Mouse (Mus musculus): ENCODE measurements around the gene Chfr. TPM values are rescaled to one million over a fixed set of nuclear protein-coding genes. Genes with fewer than 3 reads are reported as not detected.

Chfr gene
- 39.9 and 40.7 TPM in 2 replicates for polyA plus RNA-seq (2015; fragmentation: Nextera tagmentation; extraction: Ambion mirVana)

GRCm38 (mm10) chr5:110135293-110136086 is at the start of gene Chfr:
Gene Chfr, plus strand, starts transcription at chr5:110135842.
- peaks cover 3% of the 10 kb centered on the region; the same call in 1 of the 2 replicates for H3K9me3 ChIP-seq (replicated peaks)
- H3K36me3 ChIP-seq: peaks cover 19% of the 10 kb centered on the region
- H3K27ac ChIP-seq (replicated peaks): peak within 1 kb of the TSS; percentile 75
- peak within 1 kb of the TSS; percentile 73 for H3K9ac ChIP-seq
- peak within 1 kb of the TSS; percentile 73 for H3K4me2 ChIP-seq (replicated peaks)
- no peaks in the 10 kb centered on the region for H3K4me1 ChIP-seq
- 3% methylated on average over 45 of the region's 46 CpGs for WGBS
- ATAC-seq (ENCODE audit: insufficient number of reproducible peaks, low FRiP score, low TSS enrichment, low read depth): peak; percentile 100
- H3K4me3 ChIP-seq (replicated peaks): peak within 1 kb of the TSS; percentile 90
- H3K27me3 ChIP-seq: no peaks in the 10 kb centered on the region

GRCm38 (mm10) chr5:110086161-110086866 is 49.3 kb upstream of the Chfr start:
- Histone ChIP-seq H3K9ac (no peak overlapping the region), H3K4me1 (no peaks in the 10 kb centered on the region), H3K27ac (replicated peaks) (no peak overlapping the region), H3K4me2 (replicated peaks) (no peak overlapping the region), H3K36me3 (no peaks in the 10 kb centered on the region), H3K27me3 (no peaks in the 10 kb centered on the region), H3K4me3 (replicated peaks) (no peak overlapping the region), H3K9me3 (replicated peaks) (0 out of 2 replicates have a peak, but pooled peaks cover under 1% of the 10 kb centered on the region)
- ATAC-seq (ENCODE audit: insufficient number of reproducible peaks, low FRiP score, low TSS enrichment, low read depth): no peak
- WGBS: 31% methylated on average over 14 of the region's 14 CpGs

GRCm38 (mm10) chr5:110091546-110091945 is 44.1 kb upstream of the Chfr start:
- H3K9ac ChIP-seq: no peak overlapping the region
- peaks cover 3% of the 10 kb centered on the region for H3K4me1 ChIP-seq
- H3K4me3 ChIP-seq (replicated peaks): no peak overlapping the region
- no peak for ATAC-seq (ENCODE audit: insufficient number of reproducible peaks, low FRiP score, low TSS enrichment, low read depth)
- WGBS: 69% methylated on average over 2 of the region's 2 CpGs
- H3K36me3 ChIP-seq: no peaks in the 10 kb centered on the region
- H3K4me2 ChIP-seq (replicated peaks): no peak overlapping the region
- H3K9me3 ChIP-seq (replicated peaks): no peaks in the 10 kb centered on the region
- H3K27me3 ChIP-seq: no peaks in the 10 kb centered on the region
- H3K27ac ChIP-seq (replicated peaks): no peak overlapping the region

- peak; percentile 93 for ATAC-seq (ENCODE audit: insufficient number of reproducible peaks, low FRiP score, low TSS enrichment, low read depth)
- peak within 1 kb of the TSS; percentile 56 for H3K4me3 ChIP-seq (replicated peaks)
- H3K4me2 ChIP-seq (replicated peaks): peak within 1 kb of the TSS; percentile 76
- peak within 1 kb of the TSS; percentile 56 for H3K27ac ChIP-seq (replicated peaks)
- no peaks in the 10 kb centered on the region for H3K27me3 ChIP-seq
- peaks cover 3% of the 10 kb centered on the region for H3K4me1 ChIP-seq
- H3K9ac ChIP-seq: peak within 1 kb of the TSS; percentile 29
- no peaks in the 10 kb centered on the region for H3K36me3 ChIP-seq
- 1% methylated on average over 24 of the region's 25 CpGs for WGBS
- no peaks in the 10 kb centered on the region for H3K9me3 ChIP-seq (replicated peaks)
Measured at GRCm38 (mm10) chr5:110094030-110094846, 41.4 kb upstream of the Chfr start, which contains the start of gene Gm35315. Gene Gm35315, minus strand, starts transcription at chr5:110094420.

GRCm38 (mm10) chr5:110094847-110095213 is 40.8 kb upstream of the Chfr start:
- H3K27me3 ChIP-seq: no peaks in the 10 kb centered on the region
- WGBS: 5% methylated on average over 4 of the region's 4 CpGs
- no peaks in the 10 kb centered on the region for H3K36me3 ChIP-seq
- H3K9me3 ChIP-seq (replicated peaks): no peaks in the 10 kb centered on the region
- H3K4me3 ChIP-seq (replicated peaks): peak overlapping the region; percentile 56
- ATAC-seq (ENCODE audit: insufficient number of reproducible peaks, low FRiP score, low TSS enrichment, low read depth): no peak
- H3K4me1 ChIP-seq: peaks cover 4% of the 10 kb centered on the region
- H3K9ac ChIP-seq: peak overlapping the region; percentile 13; the same call in 1 of the 2 replicates
- H3K4me2 ChIP-seq (replicated peaks): peak overlapping the region; percentile 76
- H3K27ac ChIP-seq (replicated peaks): peak overlapping the region; percentile 56

GRCm38 (mm10) chr5:110098991-110099477 is 36.6 kb upstream of the Chfr start:
- no peak overlapping the region for H3K4me3 ChIP-seq (replicated peaks)
- no peak for ATAC-seq (ENCODE audit: insufficient number of reproducible peaks, low FRiP score, low TSS enrichment, low read depth)
- H3K9ac ChIP-seq: no peak overlapping the region
- H3K4me1 ChIP-seq: peaks cover 29% of the 10 kb centered on the region
- H3K36me3 ChIP-seq: peaks cover 12% of the 10 kb centered on the region
- 22% methylated on average over 1 of the region's 1 CpGs for WGBS
- H3K9me3 ChIP-seq (replicated peaks): no peaks in the 10 kb centered on the region
- no peaks in the 10 kb centered on the region for H3K27me3 ChIP-seq
- H3K27ac ChIP-seq (replicated peaks): peak overlapping the region; percentile 17
- no peak overlapping the region for H3K4me2 ChIP-seq (replicated peaks)

GRCm38 (mm10) chr5:110099656-110100580 is 35.7 kb upstream of the Chfr start, which contains the start of gene Plcxd1:
Gene Plcxd1, plus strand, starts transcription at chr5:110099969.
- H3K4me3 ChIP-seq (replicated peaks): peak within 1 kb of the TSS; percentile 38
- no peaks in the 10 kb centered on the region for H3K27me3 ChIP-seq
- peak within 1 kb of the TSS; percentile 83 for H3K4me2 ChIP-seq (replicated peaks)
- peaks cover 21% of the 10 kb centered on the region for H3K36me3 ChIP-seq
- H3K9ac ChIP-seq: no peak within 1 kb of the TSS
- 6% methylated on average over 25 of the region's 25 CpGs for WGBS
- no peaks in the 10 kb centered on the region for H3K9me3 ChIP-seq (replicated peaks)
- peak; percentile 35; the same call in 1 of the 2 replicates for ATAC-seq (ENCODE audit: insufficient number of reproducible peaks, low FRiP score, low TSS enrichment, low read depth)
- peaks cover 26% of the 10 kb centered on the region for H3K4me1 ChIP-seq
- peak within 1 kb of the TSS; percentile 17 for H3K27ac ChIP-seq (replicated peaks)

- H3K27me3 ChIP-seq: no peaks in the 10 kb centered on the region
- no peak overlapping the region for H3K9ac ChIP-seq
- H3K9me3 ChIP-seq (replicated peaks): 0 out of 2 replicates have a peak, but pooled peaks cover 3% of the 10 kb centered on the region
- ATAC-seq (ENCODE audit: insufficient number of reproducible peaks, low FRiP score, low TSS enrichment, low read depth): no peak
- H3K4me2 ChIP-seq (replicated peaks): peak overlapping the region; percentile 83
- peaks cover 26% of the 10 kb centered on the region for H3K4me1 ChIP-seq
- peaks cover 33% of the 10 kb centered on the region for H3K36me3 ChIP-seq
- H3K27ac ChIP-seq (replicated peaks): no peak overlapping the region
- peak overlapping the region; percentile 38 for H3K4me3 ChIP-seq (replicated peaks)
- WGBS: under 1% methylated on average over 29 of the region's 37 CpGs
Measured at GRCm38 (mm10) chr5:110100921-110101631, 34.6 kb upstream of the Chfr start.

DNA sequence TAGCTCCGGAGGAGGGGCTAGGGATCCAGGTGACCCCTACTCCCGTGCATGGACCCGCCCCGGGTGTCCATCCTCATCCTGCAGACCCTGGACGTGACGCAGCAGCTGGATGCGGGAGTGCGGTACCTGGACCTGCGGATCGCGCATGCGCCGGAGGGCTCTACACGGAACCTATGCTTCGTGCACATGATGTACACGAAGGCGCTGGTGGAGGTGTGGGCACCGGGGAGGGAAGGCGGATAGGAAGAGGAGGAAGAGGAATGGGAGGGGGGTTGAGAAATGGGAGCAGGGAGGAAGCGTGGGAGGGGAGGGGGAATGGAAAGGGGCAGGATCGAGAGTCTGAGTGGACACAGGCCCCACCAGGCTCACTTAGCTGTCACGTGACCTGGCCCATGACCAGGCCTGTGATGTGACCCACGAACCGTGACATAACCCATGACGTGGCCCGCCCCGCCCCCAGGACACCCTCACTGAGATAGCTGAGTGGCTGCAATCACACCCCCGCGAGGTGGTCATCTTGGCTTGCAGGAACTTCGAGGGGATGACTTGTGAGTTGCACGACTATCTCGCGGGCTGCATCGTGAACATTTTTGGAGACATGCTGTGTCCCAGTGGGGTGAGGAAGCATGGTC is 33.8 kb upstream of the Chfr start:
- ATAC-seq (ENCODE audit: insufficient number of reproducible peaks, low FRiP score, low TSS enrichment, low read depth): no peak
- peak overlapping the region; percentile 38 for H3K4me3 ChIP-seq (replicated peaks)
- peak overlapping the region; percentile 83 for H3K4me2 ChIP-seq (replicated peaks)
- peaks cover 38% of the 10 kb centered on the region for H3K36me3 ChIP-seq
- H3K9ac ChIP-seq: no peak overlapping the region
- 18% methylated on average over 34 of the region's 34 CpGs for WGBS
- peaks cover 34% of the 10 kb centered on the region for H3K4me1 ChIP-seq
- H3K27ac ChIP-seq (replicated peaks): no peak overlapping the region
- H3K9me3 ChIP-seq (replicated peaks): 0 out of 2 replicates have a peak, but pooled peaks cover 3% of the 10 kb centered on the region
- H3K27me3 ChIP-seq: no peaks in the 10 kb centered on the region

Data from embryonic facial prominence, embryonic 15.5 days (tissue).